Comparison of ENCODE assay signal across 20 mouse cellular contexts in genomic region chr6:14819798-14820197, GRCm38 (mm10).
"Had no signal": no experiment of that assay in that cellular context is flagged by ENCODE, and none has a peak within 500 bp of the region (broad histone marks: within the 10 kb centered on the region; RNA-seq: fewer than 3 reads in every experiment).

No protein-coding gene starts in this region.

- H3K4me1 ChIP-seq: limb, embryonic 13.5 days; megakaryocyte, embryonic 14.5 days; neural tube, embryonic 15.5 days had no signal

- H3K9ac ChIP-seq: limb, embryonic 13.5 days; liver, embryonic 14.5 days; neural tube, embryonic 15.5 days had no signal

- H3K4me3 ChIP-seq: layer of hippocampus, adult 2 months; limb, embryonic 13.5 days; megakaryocyte, embryonic 14.5 days; neural tube, embryonic 15.5 days had no signal

- H3K27ac ChIP-seq: kidney, postnatal 0 days; layer of hippocampus, adult 2 months; limb, embryonic 13.5 days; liver, embryonic 14.5 days; macrophage; neural tube, embryonic 15.5 days had no signal

- H3K9me3 ChIP-seq: limb, embryonic 13.5 days; megakaryocyte, embryonic 14.5 days; neural tube, embryonic 15.5 days had no signal

- H3K36me3 ChIP-seq: limb, embryonic 13.5 days; neural tube, embryonic 15.5 days had no signal

- DNase-seq: kidney, adult 11 months; kidney, adult 9 months; kidney, postnatal 36 days; layer of hippocampus, postnatal 36 days; left cerebral cortex, postnatal 4 days; lung, adult 2 months; lung, postnatal 10 days; retina, postnatal 1 day; right cerebral cortex, postnatal 4 days; spleen, adult 18-20 months; thymus, adult 18-20 months; thymus, postnatal 14 days had no signal

- H3K4me2 ChIP-seq: limb, embryonic 13.5 days; midbrain, embryonic 11.5 days; neural tube, embryonic 15.5 days had no signal

- H3K27me3 ChIP-seq: limb, embryonic 13.5 days; megakaryocyte, embryonic 14.5 days; neural tube, embryonic 15.5 days had no signal
